Mouse (Mus musculus) left cerebral cortex, postnatal 4 days (tissue): ENCODE data around the gene Ndufa12. TPM values are rescaled to one million over a fixed set of nuclear protein-coding genes. Genes with fewer than 3 reads are reported as not detected.
A peak's percentile ranks its signal among the peaks of the same experiment; 100 is the strongest.

Source experiments
- DNase-seq: peaks from one replicate; pipeline ENCODE4 v3.0.0-alpha.2; 2022
- intact Hi-C: fragments of 180-260 bp; cut with DNase I; formaldehyde crosslinking; loops from one replicate; pipeline ENCODE4 v1.15.1; 2025
- total RNA-seq, 2 experiments: library from RNA; stranded (reverse); gene quantifications; 2 replicates each; pipeline ENCODE4 v1.2.3; 2021

Ndufa12 gene
- total RNA-seq, 2 experiments from 2014 or later: 178 to 195 TPM

- intact Hi-C loops: no loop called here
- no peak for DNase-seq
These were observed 26.7 kb downstream of the Ndufa12 start for GRCm38 (mm10) chr10:94225026-94225750.

GRCm38 (mm10) chr10:94230172-94230981 is 31.9 kb downstream of the Ndufa12 start:
- intact Hi-C loops: no loop called here
- DNase-seq: peak; percentile 61

GRCm38 (mm10) chr10:94231025-94231424 is 32.5 kb downstream of the Ndufa12 start:
- intact Hi-C loops: no loop called here

GRCm38 (mm10) chr10:94235200-94235599 is 36.7 kb downstream of the Ndufa12 start:
- intact Hi-C loops: no loop called here
- DNase-seq: no peak

More at GRCm38 (mm10) chr10:94231025-94231424, 32.5 kb downstream of the Ndufa12 start:
- no peak for DNase-seq

- no peak for DNase-seq
- intact Hi-C loops: no loop called here
These were observed 42.8 kb downstream of the Ndufa12 start for GRCm38 (mm10) chr10:94241346-94241745.

GRCm38 (mm10) chr10:94247748-94248349 is 49.3 kb downstream of the Ndufa12 start:
- intact Hi-C loops: no loop called here
- DNase-seq: no peak

GRCm38 (mm10) chr10:94249575-94250456 is 51.3 kb downstream of the Ndufa12 start:
- intact Hi-C loops: no loop called here
- DNase-seq: no peak

GRCm38 (mm10) chr10:94253260-94253807 is 54.8 kb downstream of the Ndufa12 start:
- no peak for DNase-seq
- intact Hi-C loops: no loop called here

- no peak for DNase-seq
These were observed 56.2 kb downstream of the Ndufa12 start for GRCm38 (mm10) chr10:94254766-94255165.

GRCm38 (mm10) chr10:94255744-94256143 is 57.2 kb downstream of the Ndufa12 start:
- DNase-seq: no peak
- intact Hi-C loops: no loop called here

More at GRCm38 (mm10) chr10:94254766-94255165, 56.2 kb downstream of the Ndufa12 start:
- intact Hi-C loops: no loop called here

- DNase-seq: no peak
- intact Hi-C loops: no loop called here
These were observed 58.0 kb downstream of the Ndufa12 start for GRCm38 (mm10) chr10:94256518-94256917.

- DNase-seq: no peak
- intact Hi-C loops: no loop called here
These were observed 62.0 kb downstream of the Ndufa12 start for GRCm38 (mm10) chr10:94260544-94260943.

GRCm38 (mm10) chr10:94262646-94263045 is 64.1 kb downstream of the Ndufa12 start:
- DNase-seq: no peak
- intact Hi-C loops: no loop called here

GRCm38 (mm10) chr10:94263211-94263610 is 64.7 kb downstream of the Ndufa12 start:
- intact Hi-C loops: no loop called here
- DNase-seq: no peak

- DNase-seq: peak; percentile 78
These were observed 67.4 kb downstream of the Ndufa12 start for GRCm38 (mm10) chr10:94265656-94266542.

More at GRCm38 (mm10) chr10:94265656-94266542, 67.4 kb downstream of the Ndufa12 start:
- intact Hi-C loops: no loop called here
